Mouse (Mus musculus): ENCODE data around the gene Itga6.

Gene Itga6

DNA sequence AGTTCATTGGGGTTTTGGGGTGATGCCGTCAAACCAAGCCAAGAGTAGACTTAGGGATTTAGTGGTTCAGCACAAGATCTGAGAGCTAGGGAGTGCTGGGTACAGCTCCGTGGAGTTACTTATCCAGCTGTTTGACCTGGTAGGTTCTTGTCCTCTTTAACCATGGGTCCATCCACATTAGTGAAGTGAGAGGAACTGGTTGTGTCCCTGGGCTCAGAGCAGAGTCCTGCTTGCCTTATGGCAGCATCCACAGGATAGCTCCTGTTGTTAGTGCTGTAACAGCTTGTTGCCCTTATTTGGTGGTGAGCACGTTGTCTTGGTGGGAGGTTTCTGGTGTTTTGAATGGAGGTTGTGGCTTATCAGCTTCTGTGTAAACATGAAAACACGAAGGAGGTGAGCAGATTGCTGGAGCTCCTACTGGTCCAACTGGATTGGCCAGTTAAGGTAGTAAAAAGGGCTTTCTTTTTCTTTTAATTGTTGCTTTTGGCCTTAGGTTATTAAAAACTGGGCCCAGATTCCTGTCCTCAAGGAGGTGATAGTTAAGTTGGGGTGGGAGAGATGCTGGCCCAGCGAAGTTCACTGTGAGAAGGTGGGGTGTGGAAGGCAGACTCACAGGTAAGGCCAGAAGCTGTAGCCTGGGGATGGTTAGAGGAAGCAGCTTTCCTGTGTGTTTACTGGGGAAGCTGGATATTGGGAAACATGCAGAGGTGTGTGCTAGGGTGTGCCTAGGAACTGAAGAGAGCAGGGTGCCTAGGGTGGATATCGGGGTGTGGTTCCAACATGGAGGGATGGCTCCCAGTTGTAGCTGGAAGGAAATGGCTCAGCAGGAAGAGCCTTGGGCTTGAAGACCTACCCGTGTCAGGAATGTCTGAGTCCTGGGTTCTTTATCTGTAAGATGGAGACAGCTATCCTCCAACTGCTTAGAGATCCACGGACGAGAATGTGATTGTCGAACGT is 60.5 kb downstream of the Itga6 start:
- DNase-seq: no peak

DNA sequence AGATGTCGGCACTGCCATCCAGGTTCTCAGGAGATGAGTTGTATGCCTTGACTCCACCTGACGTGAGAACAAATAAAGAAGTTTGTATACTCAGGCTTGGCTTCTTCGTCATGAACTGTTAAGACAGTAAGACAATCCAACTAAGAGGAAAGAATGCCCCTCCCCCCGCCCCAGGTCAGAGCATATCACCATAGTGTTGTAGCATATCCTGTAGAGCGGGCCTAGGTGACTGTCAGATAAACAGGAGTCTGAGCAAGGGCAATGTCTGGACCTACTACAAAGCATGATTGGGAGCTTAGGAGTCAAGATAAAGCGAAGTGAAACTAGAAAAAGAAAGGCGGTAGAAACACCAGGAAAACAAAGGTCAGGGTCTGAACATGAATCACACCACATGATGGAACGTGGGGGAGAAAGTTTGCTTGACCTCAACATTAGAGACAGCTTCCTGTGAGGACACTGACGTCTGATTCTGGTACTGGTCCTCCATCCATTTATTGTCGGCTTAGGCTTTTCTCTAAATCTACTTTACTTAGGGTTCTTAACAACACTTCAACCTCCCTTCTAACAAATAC is 64.0 kb downstream of the Itga6 start:
- DNase-seq: no peak

DNA sequence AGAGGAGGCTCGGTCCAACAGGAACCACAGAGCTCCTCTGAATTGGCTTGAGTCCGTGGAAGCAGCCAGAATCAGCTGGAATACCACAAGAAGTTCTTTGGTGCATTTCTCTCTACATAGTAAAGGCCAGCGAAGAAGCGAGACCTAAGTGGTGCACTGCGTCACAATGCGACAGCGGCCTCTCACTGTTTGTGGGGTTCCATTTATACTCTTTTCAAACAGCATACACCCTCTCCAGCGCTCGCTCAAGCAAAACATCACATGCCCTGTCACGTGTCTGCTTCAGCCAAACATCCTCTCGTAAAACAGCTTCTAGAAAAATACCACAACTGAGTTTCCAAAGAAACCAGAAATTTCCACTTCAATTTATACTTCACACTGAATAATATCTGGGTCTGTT is 64.6 kb downstream of the Itga6 start:
- DNase-seq: no peak

DNA sequence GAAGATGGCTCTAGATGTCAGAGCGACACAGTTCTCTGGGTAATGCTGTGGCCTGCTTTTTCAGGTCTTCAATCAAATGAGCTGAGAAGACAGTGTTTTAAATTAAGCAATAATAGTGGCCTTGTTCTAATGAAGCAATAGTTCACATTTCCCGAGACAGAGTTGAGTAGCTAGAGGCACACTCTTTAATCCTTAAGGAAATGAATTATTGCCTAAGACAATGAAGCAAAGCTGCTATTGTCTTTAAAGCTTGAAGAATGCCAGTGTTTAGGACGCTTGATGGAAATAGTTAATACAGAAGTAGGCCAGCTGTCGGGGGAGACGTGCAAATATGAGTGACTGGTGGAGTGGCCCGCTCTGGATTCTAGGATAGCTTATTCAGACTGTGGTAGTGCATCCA is 65.5 kb downstream of the Itga6 start:
- DNase-seq: no peak

DNA sequence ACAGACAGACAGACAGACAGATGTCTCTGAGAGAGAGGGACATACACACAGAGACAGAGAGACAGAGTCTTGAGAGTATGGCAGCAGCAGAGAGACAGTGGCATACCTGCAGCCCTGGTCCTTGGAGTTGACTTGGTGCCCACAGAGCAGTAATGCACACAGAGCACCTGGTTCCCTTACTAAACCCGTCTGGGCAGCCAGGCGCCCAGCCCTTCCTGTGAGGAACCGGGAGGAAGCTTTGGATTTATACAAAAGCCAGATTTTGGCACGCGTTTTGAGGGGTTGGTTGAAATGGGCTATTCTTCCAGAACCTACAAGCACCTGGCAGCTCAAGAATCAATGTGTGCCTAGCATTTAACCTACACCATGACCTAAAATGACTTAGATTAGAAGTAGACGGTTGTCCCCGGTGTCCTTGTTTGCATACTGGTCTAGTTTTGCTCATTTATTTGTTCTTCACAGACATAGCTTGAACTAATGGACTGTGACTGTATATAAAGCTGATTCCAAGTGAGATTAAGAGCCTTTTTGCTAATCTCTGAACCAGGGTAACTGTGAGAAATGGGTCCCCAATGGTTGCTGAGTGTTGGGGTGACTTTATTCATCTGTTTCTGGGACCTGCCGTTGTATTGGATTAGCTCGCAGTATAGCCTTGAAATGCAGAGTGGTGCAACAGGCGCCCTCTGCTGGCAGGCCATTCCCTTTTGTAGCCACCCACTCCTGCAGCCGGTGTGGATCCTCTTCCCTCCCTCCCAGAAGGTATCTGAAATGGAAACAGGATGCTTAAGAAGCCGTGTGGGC is 67.0 kb downstream of the Itga6 start:
- peak; percentile 87 for DNase-seq

DNA sequence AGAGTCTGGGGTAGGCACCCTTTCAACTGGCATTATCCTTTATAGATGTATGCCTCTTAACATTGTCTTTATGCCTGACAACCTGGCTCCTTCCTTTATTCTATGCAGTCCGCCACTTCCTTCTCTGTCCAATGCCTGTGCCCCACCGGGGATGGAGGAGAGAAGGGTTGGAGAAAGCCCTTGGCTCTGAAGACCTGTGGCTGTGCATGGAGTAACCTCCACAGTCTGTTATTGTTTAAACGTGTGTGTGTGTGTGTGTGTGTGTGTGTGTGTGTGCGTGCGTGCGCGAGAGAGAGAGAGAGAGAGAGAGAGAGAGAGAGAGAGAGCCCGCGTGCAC is 67.6 kb downstream of the Itga6 start:
- no peak for DNase-seq

DNA sequence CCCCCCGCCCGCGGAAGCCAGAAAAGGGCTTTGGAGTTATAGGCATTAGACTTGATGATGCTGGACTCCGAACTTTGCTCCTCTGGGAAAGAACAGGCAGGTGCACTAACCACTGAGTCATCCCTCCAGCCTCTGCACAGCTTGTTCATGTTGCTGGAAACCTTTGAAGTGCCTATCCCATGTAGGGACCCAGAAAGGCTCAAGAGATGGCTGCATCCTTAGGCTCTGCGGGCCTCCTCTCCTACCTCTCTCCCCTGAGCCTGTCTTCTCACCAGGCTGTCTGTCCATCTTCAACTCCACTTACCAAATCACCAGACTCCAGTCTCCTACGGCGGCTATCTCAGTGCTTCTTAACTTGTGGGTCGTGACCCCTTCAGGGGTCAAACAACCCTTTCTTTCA is 68.0 kb downstream of the Itga6 start:
- DNase-seq: no peak

DNA sequence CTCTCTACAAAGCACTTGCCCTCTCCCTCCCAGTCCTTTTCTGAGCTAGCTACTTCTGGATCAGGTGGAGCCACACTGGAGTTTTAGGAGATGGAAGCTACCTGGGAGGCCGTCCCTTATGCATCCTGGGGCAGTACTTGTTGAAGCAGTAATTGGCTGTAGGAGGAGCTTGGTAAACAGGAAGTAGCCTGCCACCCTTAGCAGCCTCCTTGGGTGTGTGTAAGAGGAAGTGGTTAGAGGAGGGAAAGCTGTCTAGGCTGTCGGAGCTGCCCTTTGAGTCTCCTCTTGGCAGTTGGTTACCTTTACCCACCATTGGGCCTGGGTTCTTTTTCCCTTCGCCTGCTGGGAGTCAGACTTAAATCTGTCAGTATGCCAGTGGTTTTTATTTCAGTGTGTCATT is 68.6 kb downstream of the Itga6 start:
- no peak for DNase-seq

DNA sequence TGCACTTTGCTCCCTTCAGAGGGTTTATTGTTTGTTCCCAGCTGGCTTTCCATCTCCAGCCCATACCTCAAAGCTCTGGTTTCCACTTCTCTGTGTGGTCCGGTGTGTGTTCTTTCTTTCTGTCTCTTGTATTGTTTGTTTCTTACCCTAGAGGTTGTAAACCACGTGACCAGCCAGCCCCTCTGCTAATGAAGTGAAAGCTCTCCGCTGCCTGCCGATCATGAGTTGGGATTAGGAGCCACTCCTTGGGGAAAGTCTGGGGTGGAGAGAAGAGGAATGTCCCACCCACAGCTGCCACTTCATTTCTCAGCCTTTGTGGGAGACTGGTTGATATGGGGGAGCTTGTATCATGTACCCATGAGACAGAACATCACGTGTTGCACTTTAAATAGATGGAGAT is 69.9 kb downstream of the Itga6 start:
- DNase-seq: no peak

DNA sequence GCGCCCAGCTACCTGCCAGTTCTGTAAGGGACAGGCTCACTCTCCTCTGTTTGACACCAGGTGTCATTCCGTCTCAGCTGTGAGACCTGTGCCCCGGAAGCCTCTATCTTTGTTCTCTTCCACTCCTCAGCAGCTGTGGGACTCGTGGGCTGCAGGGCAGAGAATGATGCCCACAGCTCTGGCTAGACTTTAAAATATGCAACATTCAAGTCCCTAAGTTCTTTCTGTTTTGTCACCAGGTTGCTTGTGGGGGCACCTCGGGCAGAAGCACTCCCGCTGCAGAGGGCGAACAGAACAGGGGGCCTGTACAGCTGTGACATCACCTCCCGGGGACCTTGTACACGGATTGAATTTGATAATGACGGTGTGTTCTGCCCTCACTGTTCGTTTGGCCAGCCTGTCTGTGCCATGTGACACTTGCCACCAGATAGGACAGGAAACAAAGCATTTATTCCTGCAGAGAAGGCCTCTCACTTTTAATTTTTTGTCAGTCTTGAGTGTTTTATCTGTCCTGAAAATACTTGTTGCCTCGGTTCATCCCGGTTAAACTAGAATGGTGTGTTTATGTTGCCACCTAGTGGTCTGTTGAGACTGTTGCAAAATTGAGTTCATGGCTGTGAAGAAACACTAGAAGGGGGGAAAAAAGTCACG is 71.1 kb downstream of the Itga6 start:
- DNase-seq: no peak

DNA sequence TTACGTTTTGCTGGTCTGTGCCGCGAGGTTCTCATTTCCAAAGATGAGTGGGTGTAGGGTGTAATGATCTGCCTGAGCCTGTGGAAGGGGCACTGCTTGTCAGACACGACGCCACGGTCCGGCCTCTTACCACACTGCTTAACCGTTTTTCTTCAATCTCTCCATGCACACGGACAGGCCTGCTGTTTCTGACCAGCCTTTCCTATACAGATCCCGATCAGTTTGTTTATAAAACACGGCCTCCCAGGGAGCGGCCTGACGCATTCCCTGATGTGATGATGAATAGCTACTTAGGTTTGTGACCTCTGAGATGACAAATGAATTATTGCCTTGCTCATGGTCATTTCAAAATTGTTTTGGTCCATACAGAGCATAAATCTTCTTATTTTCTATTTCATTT is 78.7 kb downstream of the Itga6 start:
- no peak for DNase-seq

DNA sequence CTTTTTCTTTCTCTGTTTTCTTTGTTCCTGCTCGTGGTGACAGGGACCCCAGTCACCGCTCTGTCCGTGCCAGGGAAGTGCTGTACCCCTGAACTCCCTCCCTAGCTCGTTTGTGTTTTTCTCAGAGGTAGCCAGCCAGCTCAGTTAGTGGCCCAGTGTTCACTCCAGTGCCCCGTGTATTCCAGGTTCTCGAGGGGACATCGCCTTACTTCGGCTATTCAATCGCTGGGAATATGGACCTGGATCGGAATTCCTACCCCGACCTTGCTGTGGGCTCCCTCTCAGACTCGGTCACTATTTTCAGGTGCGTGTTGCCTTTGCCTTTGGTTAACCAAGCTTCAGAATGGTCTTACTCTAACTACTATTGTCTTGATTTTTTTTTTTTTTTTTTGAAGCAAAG is 82.3 kb downstream of the Itga6 start:
- no peak for DNase-seq

DNA sequence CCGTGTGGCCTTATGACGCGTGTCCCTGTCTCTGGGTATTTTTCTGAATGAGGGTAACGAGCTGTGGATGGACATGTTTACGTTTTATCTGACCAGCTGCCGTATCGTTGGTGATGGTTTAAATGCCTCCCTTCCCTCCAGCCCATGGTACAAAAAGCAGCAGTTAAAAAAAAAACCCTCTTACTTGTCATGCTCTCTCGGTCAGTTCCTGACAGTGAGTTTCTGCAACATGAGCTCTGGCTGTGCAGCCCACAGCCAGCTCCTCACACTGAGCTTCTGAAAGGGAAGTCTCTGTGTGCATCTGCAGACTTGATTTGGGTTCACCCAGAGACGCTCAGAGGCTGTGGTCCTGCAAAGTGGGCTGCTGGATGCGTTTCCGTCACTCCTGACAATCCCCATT is 83.5 kb downstream of the Itga6 start:
- no peak for DNase-seq

DNA sequence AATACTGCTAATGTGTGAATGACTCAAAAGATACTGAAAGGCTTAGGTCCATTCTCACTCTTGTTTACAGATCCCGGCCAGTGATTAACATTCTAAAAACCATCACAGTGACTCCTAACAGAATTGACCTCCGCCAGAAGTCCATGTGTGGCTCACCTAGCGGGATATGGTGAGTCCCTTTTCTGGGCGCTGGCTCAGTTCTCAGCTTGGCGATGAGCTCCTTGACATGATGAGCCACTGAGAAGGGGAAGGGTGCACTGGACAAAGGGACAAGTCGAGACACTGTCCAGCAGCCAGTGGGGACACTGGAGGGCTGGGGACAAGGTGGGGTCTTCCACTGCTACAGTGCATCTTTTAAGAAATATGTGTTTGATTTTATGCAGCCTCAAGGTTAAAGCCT is 88.2 kb downstream of the Itga6 start:
- no peak for DNase-seq

DNA sequence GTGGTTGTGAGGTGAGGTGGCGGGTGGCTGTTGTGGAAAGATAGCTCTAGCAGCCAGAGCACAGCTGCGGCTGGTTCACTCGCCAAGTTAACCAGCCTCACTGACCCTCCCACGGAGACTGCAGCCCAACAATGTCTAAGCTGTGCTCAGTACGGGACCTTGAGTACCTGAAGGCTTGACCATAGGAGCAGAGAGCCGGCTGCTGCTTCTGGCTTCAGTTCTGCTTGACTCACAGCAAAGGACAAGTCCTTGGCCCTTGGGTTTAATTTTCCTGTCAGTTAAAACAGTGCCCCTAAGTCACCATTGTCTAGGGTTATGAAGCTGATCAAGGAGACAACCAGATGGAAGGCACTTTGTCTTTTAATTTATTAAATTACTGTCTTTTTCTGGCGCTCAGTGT is 89.0 kb downstream of the Itga6 start:
- no peak for DNase-seq

DNA sequence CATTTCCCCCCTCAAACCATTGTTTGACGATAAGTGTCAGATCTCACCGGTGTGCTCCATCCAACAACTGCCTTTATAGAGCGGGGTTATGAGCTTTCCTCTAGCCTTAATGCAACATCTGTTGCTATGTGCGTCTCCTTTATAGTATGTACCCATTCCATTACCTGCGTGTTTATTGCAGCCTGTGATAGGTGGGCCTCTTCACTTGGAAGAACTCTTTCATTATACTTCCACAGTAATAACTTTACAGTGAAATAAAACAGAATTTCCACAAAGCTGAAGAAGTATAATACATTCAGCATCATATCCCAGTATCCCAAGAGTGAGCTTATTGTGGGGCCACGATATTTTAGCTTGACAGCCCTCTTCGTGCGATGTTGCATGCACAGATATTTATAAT is 90.1 kb downstream of the Itga6 start:
- no peak for DNase-seq

DNA sequence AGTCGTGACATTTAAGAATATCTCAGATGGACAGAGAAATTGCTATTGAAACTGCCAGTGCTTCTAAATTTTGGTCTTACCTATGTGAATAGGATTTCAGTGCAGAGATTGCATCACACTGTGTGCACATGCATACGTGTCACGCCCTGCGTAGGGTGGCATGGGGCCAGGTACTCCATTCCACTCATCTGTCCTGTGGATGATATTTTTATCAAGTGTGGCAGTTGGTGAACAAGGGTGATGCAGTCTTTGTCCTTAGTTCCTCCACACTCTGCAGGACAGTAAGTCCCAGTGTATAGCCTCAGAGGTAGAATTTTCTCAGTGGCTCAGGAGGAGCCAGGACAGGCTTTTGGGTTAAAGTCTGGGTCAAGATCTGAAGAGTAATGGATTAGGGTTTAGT is 90.8 kb downstream of the Itga6 start:
- DNase-seq: no peak

DNA sequence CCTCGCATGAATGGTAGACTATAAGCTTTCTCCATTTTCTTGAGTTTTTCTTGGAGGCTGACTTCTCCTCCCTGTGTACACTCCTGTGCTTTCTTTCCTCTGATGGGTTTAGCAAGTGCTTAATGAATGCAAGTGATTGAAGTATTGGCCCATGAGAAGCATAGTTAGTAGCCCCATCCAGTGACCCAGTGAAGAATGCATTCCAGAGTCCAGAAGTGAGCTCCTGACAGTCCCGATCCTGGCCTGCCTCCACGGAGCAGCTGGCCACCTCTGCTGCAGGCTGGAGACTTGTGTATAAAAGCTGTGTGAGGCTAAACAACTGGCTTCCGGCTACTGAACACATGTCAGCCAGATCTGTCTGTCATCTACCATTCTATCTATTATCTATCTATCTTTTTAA is 91.8 kb downstream of the Itga6 start:
- no peak for DNase-seq

DNA sequence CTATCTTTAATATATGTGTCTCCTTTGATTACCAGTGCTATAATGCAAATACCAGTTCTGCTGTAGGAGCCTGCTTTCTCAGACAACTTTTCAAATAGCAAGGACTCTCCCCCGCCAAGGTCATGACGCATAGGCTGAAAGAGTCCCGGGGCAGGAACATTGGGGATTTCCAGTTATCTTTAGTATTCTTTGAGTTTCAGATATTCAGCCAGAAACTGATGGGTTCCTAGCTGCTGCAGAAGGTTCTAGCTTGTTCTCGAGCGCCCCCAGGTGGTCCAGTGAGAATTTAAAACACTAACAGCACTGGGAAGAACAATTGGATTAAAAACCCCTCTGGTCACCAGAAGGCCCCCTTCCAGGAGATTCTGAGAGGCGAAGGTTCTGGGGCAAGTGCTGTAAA is 92.4 kb downstream of the Itga6 start:
- DNase-seq: peak; percentile 36

DNA sequence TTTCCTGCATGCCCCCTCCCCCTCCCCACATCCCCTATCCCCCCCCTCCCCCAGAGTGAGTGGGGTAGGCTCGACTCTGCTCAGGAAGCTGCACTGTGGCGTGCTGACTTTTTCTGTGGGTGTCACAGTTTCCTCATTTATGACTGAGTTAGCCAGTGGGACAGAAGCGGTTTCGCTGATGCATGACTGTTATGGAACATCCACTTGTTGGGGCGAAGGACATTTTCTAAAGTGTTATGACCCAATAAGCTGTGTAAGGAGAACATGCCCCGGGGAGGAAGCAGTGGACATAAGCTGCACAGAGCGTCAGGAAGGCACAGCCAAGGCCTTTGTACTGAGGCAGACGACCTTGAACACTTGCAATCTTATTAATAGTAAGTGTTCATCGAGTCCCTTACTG is 97.9 kb downstream of the Itga6 start:
- DNase-seq: no peak

DNA sequence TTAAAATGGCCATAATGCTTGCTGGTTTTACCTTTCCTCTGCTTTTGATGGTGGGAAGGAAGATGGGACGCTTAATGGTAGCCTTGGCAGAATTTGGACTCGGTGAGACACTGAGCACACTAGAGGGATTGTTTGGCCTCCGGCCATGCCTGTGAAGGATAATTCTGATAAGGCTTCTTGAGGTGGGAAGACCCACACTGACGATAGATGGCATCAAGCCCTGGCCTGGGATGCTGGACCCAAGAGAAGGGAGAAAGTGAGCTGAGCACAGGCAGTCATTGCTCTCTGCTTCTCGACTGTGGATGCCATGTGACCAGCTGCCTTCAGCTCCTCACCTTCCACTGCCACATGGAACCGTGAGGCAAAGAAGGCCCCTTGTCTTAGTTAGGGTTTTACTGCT is 99.5 kb downstream of the Itga6 start:
- no peak for DNase-seq

DNA sequence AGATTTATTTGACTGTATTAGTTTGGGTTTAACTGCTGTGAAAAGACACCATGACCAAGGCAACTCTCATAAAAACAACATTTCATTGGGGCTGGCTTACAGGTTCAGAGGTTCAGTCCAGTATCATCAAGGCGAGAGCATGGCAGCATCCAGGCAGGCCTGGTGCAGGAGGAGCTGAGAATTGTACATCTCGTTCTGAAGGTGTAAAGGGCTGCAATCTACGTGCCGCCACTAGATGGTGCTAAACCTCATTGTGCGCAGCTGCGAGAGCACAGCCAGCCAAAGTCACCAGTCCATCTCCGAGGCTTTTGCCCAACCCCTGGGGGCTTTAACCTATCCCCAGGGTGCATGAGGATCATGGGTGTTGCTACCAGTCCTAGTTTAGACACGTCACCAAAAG is 106.7 kb downstream of the Itga6 start:
- peak; percentile 42 for DNase-seq

DNA sequence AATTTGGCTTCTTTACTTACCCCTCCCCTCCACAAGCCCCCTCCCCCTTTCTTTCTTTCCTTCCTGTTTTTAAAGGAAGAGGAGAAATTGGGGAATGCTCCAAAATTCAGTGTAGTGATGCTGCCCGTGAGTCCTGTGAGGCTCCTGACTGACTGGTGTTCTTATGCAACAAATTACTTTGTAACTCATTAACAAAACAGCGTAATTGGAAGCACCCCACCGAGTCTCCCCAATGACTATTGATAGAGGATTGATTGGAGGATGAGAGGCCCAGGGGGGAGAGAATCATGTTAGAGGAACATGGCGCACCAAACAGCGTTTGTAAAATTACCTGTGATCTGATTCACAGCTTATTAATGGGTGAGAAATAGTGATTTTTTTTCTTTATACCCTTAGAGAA is 109.7 kb downstream of the Itga6 start:
- DNase-seq: no peak

All from right cerebral cortex, postnatal 25 days (tissue).